Mouse (Mus musculus): ENCODE data around the gene Irf2bpl.

Gene Irf2bpl

GRCm38 (mm10) chr12:86832551-86833182, 51.9 kb downstream of the Irf2bpl start:
- in situ Hi-C loops (cut with MboI, MseI), result loop anchor here (25.0 kb wide), 1 partner anchor 1120 kb away; no protein-coding TSS in a partner anchor

DNA sequence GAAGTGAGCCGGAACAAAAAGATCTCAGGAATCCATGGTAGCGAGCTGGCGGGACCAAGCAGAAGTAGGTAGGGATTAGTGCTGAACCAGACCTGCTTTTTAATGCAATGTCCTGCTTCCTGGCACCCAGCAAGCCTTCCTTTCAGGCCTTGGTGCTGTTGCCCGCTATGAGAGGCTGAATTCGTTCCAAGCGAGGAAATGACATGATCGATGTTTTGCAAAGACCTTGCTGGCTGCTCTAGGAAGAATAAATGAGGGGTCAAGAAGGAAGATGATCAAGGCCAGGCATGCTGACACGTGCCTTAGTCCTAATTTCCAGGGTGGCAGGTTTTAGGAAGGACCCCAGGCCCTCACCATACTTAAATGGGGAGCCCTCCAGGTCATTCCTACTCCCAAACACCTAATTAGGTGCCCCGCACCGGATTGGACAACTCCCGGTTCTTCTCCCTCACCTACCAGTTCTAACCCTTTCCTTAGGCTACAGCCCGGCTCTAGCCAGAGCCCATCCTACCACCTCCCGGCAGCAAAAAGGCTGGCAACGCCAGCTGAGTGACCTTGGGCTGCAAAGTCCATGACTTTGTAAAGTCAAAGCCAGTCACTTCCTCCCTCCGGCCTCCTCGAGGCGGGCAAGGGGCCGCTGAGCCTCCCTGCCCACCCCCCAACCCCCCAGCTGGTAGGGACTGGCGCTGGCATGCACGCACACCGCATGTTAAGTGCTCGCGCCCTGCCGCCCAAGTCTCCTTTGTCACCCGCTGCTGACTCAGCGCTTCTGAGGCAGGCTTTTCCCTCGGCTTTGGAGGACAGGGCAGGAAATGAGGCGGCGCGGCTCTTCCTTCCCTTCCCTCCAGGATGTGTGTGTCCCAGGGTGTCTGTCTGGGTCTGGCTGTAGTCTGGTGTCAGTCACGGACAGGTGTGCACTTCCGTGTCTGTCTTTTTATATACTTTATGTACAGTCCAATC, 52.7 kb downstream of the Irf2bpl start:
- in situ Hi-C loops (cut with MboI, MseI), result loop anchor here (25.0 kb wide), 1 partner anchor 1120 kb away; no protein-coding TSS in a partner anchor

Measured in regulatory T cell (primary cell).